ENCODE assay signal across 8 mouse cellular contexts in the genomic region with DNA sequence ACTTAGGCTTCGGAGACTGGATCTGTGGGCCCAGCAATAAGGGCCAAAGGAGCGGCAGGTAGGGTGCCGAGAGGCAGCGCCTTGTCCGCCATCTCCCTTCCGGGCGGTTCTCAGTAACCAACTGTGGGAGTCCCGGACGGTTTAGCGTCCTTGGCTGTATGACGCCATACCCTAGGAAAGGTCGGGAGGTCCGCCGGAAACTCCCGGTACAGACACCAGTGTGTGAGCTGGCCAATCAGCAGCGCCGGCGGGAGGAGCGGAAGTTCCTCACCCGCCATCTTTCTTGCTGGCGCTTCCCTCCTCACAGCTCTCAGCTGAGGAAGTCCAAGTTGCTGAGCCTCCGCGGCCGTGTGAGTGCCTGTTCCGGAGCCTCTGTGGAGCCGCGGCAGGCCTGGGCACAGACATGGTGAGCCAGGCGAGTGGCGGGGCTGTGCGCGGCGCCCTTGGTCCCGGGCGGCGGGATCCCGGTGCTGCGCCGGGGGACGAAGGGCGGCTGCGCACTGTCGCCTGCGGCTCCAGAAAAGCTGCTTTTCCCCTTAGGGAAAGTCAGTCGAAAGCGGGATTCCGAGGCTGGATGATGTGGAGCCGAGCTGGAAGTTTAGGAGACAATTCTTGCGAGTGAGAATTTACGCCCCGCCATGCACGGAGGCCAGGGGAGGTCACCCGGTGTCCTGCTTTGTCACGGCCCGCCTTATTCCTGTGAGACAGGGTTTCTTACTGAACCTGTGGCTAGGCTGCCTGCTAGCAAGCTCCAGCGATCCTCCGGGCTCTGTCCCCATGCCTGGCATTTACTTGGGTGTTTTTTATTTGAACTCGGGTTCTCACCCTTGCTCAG. TPM values are rescaled to one million over a fixed set of nuclear protein-coding genes. Genes with fewer than 3 reads are reported as not detected.
DNase-seq lines count a peak whose midpoint lies in the region; ATAC-seq lines count a peak whose summit lies in the region.

No protein-coding gene starts in this region.

- no peaks in the 10 kb centered on the region for H3K9me3 ChIP-seq in hindbrain, embryonic 14.5 days (ENCODE audit: control insufficient read depth, low read length)

- H3K4me1 ChIP-seq in hindbrain, embryonic 14.5 days (replicated peaks; ENCODE audit: control insufficient read depth, insufficient read depth, low read length), result peaks cover 11% of the 10 kb centered on the region

- DNase-seq in R1 (ENCODE audit: low read depth, low spot score), result peak; percentile 98
- peak; percentile 95 to 96 for DNase-seq in cerebellum, postnatal 25 days
- peak; percentile 89 to 90 for DNase-seq in frontal cortex, postnatal 25 days (ENCODE audit: low spot score in 2 of 2)
- DNase-seq in hindbrain, embryonic 14.5 days (ENCODE audit: low spot score), result peak; percentile 91
- DNase-seq in layer of hippocampus, postnatal 36 days, result peak; percentile 94 to 95
- DNase-seq in lung, postnatal 36 days, result peak; percentile 97
- DNase-seq in retina, postnatal 1 day, result peak; percentile 97
- peak; percentile 86 to 92 for DNase-seq in urinary bladder, adult 18-20 months (ENCODE audit: low spot score in 2 of 2)

- peaks cover 8% of the 10 kb centered on the region; the same call in 1 of the 2 replicates for H3K36me3 ChIP-seq in hindbrain, embryonic 14.5 days (replicated peaks; ENCODE audit: control insufficient read depth, insufficient read depth)

- no peaks in the 10 kb centered on the region for H3K27me3 ChIP-seq in hindbrain, embryonic 14.5 days (ENCODE audit: control insufficient read depth, insufficient read depth, low read length)

- peak overlapping the region; percentile 81 for H3K4me2 ChIP-seq in hindbrain, embryonic 14.5 days (replicated peaks)

- WGBS in hindbrain, embryonic 14.5 days, result under 1% methylated on average over 57 of the region's 57 CpGs

- H3K9ac ChIP-seq in hindbrain, embryonic 14.5 days, result peak overlapping the region; percentile 90

- peak overlapping the region; percentile 61 for H3K4me3 ChIP-seq in hindbrain, embryonic 14.5 days (replicated peaks; ENCODE audit: low read length)

- ATAC-seq in hindbrain, embryonic 14.5 days (ENCODE audit: low FRiP score), result peak; percentile 100

- H3K27ac ChIP-seq in hindbrain, embryonic 14.5 days, result peak overlapping the region; percentile 96

RNA-seq across cellular contexts. Expression of gene Zfp617, which starts 14.3 kb away (rescaled TPM):
- 35.3 and 37.8 TPM in 2 replicates for polyA plus RNA-seq in hindbrain, embryonic 14.5 days (2014; fragmentation: Nextera tagmentation; extraction: Ambion mirVana)
- total RNA-seq in layer of hippocampus, postnatal 36 days (2021), result 10 to 100 TPM; 27.4 to 28.8 TPM

RNA-seq across cellular contexts. Expression of gene Zfp882, which starts 14.4 kb away (rescaled TPM):
- polyA plus RNA-seq in hindbrain, embryonic 14.5 days (2014; fragmentation: Nextera tagmentation; extraction: Ambion mirVana), result 15.8 and 17.1 TPM in 2 replicates
- total RNA-seq in layer of hippocampus, postnatal 36 days (2021), result 10 to 100 TPM; 15.7 to 17.0 TPM

RNA-seq across cellular contexts. Expression of gene Zfp961, which starts 28.1 kb away (rescaled TPM):
- 18.8 and 25.4 TPM in 2 replicates for polyA plus RNA-seq in hindbrain, embryonic 14.5 days (2014; fragmentation: Nextera tagmentation; extraction: Ambion mirVana)
- total RNA-seq in layer of hippocampus, postnatal 36 days (2021), result 10 to 100 TPM; 18.3 to 21.7 TPM

RNA-seq across cellular contexts. Expression of gene Zfp709, which starts 41.0 kb away (rescaled TPM):
- 9.8 and 10.4 TPM in 2 replicates for polyA plus RNA-seq in hindbrain, embryonic 14.5 days (2014; fragmentation: Nextera tagmentation; extraction: Ambion mirVana)
- total RNA-seq in layer of hippocampus, postnatal 36 days (2021), result 10 to 100 TPM; 10.4 to 13.1 TPM

Comparison
In these comparisons a context has a peak if more than half of its experiments do, and no peak if none do; other contexts are left out.
1. Peak in every context shown above with its lines: DNase-seq, ATAC-seq, H3K4me3 ChIP-seq and H3K27ac ChIP-seq.